Comparison of ENCODE assay signal across 23 mouse cellular contexts in the genomic region with DNA sequence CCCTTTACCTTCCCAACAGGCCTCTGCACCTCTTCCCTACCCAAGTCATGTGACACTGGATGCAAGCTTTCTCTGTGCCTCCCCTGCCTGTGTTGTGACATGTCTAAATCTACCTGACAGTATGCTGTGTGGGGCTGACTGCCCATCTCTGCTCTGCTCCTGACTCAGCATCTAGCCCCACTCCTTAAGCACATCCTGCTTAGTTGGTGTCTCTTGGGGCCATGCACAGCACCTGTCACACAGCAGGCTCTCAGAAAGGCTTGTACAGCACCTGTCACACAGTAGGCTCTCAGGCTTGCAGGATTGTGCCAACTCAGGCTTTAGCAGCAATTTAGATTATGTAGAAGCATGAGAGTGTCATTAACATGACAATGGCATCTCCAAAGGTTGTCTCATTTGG.
DNase-seq lines count a peak whose midpoint lies in the region; ATAC-seq and TF ChIP-seq lines count a peak whose summit lies in the region.
"Had no signal": no experiment of that assay in that cellular context is flagged by ENCODE, and none has a peak within 500 bp of the region (broad histone marks: within the 10 kb centered on the region; RNA-seq: fewer than 3 reads in every experiment).

No protein-coding gene starts in this region.

- no peaks in the 10 kb centered on the region for H3K27me3 ChIP-seq in forebrain, embryonic 16.5 days (replicated peaks; ENCODE audit: control insufficient read depth, insufficient read depth, low read length)
- H3K27me3 ChIP-seq in forebrain, embryonic 11.5 days (ENCODE audit: control insufficient read depth, insufficient read depth, low read length): no peaks in the 10 kb centered on the region
- H3K27me3 ChIP-seq in midbrain, embryonic 11.5 days (ENCODE audit: control insufficient read depth, insufficient read depth, low read length): no peaks in the 10 kb centered on the region
- H3K27me3 ChIP-seq in midbrain, postnatal 0 days (ENCODE audit: insufficient read depth, low read length): no peaks in the 10 kb centered on the region
- no peaks in the 10 kb centered on the region for H3K27me3 ChIP-seq in CH12.LX (replicated peaks)
- no peaks in the 10 kb centered on the region for H3K27me3 ChIP-seq in myocyte (ENCODE audit: control insufficient read depth, insufficient read depth, insufficient read length)
- H3K27me3 ChIP-seq: embryonic facial prominence, embryonic 13.5 days; forebrain, embryonic 13.5 days; hindbrain, embryonic 12.5 days had no signal

- H3K4me2 ChIP-seq in forebrain, embryonic 16.5 days (ENCODE audit: low read length): no peak overlapping the region
- H3K4me2 ChIP-seq in forebrain, embryonic 11.5 days (ENCODE audit: low read depth, low read length, severe bottlenecking): no peak overlapping the region
- H3K4me2 ChIP-seq in midbrain, embryonic 11.5 days: no peak overlapping the region
- H3K4me2 ChIP-seq in midbrain, postnatal 0 days (ENCODE audit: low read depth, low read length, poor library complexity, severe bottlenecking): no peak overlapping the region
- H3K4me2 ChIP-seq in CH12.LX (ENCODE audit: insufficient read depth, low read depth, poor library complexity, severe bottlenecking) (no peak overlapping the region), myocyte (ENCODE audit: low read depth) (no peak overlapping the region)
- H3K4me2 ChIP-seq: embryonic facial prominence, embryonic 13.5 days; forebrain, embryonic 13.5 days; hindbrain, embryonic 12.5 days had no signal

- peaks cover 2% of the 10 kb centered on the region; the same call in 1 of the 2 replicates for H3K4me1 ChIP-seq in forebrain, embryonic 16.5 days (replicated peaks; ENCODE audit: control insufficient read depth, insufficient read depth, low read length)
- H3K4me1 ChIP-seq in forebrain, embryonic 11.5 days (replicated peaks; ENCODE audit: control insufficient read depth, insufficient read depth, low read length): no peaks in the 10 kb centered on the region
- H3K4me1 ChIP-seq in midbrain, embryonic 11.5 days (ENCODE audit: control insufficient read depth, insufficient read depth, low read length): no peaks in the 10 kb centered on the region
- H3K4me1 ChIP-seq in midbrain, postnatal 0 days (ENCODE audit: insufficient read depth, low read length): no peaks in the 10 kb centered on the region
- H3K4me1 ChIP-seq in CH12.LX (ENCODE audit: control insufficient read depth in 1 of 2, insufficient read depth in 2 of 2): peaks cover 16 to 55% of the 10 kb centered on the region in 2 experiments

- no peak overlapping the region for H3K4me3 ChIP-seq in forebrain, embryonic 16.5 days (replicated peaks; ENCODE audit: low read length)
- no peak overlapping the region for H3K4me3 ChIP-seq in forebrain, embryonic 11.5 days (ENCODE audit: low read depth, low read length)
- H3K4me3 ChIP-seq in midbrain, embryonic 11.5 days (ENCODE audit: low read depth, low read length): no peak overlapping the region
- no peak overlapping the region for H3K4me3 ChIP-seq in midbrain, postnatal 0 days (ENCODE audit: low read depth, low read length)
- H3K4me3 ChIP-seq in CH12.LX (replicated peaks in 1 of 3; ENCODE audit: low read depth in 2 of 3, low read length in 2 of 3, poor library complexity in 1 of 3) (no peak overlapping the region), myocyte (no peak overlapping the region)
- H3K4me3 ChIP-seq: embryonic facial prominence, embryonic 13.5 days; forebrain, embryonic 13.5 days; heart, embryonic 10.5 days; hindbrain, embryonic 12.5 days had no signal

- H3K27ac ChIP-seq in forebrain, embryonic 16.5 days (ENCODE audit: low read length): no peak overlapping the region
- no peak overlapping the region for H3K27ac ChIP-seq in forebrain, embryonic 11.5 days (ENCODE audit: low read depth, low read length)
- H3K27ac ChIP-seq in midbrain, embryonic 11.5 days (ENCODE audit: low read depth, low read length): no peak overlapping the region
- H3K27ac ChIP-seq in midbrain, postnatal 0 days (ENCODE audit: low read depth, low read length): no peak overlapping the region
- no peak overlapping the region for H3K27ac ChIP-seq in CH12.LX (ENCODE audit: insufficient read depth, low read depth)
- H3K27ac ChIP-seq: embryonic facial prominence, embryonic 13.5 days; forebrain, embryonic 13.5 days; heart, embryonic 10.5 days; hindbrain, embryonic 12.5 days had no signal

- ATAC-seq in forebrain, embryonic 16.5 days: 0 out of 2 replicates have a peak, but pooled peaks have one; percentile 23
- no peak for ATAC-seq in forebrain, embryonic 11.5 days (replicated peaks; ENCODE audit: low FRiP score)
- ATAC-seq in midbrain, embryonic 11.5 days (ENCODE audit: low FRiP score): no peak
- ATAC-seq in midbrain, postnatal 0 days (ENCODE audit: low FRiP score): no peak
- ATAC-seq: CD4-positive, CD25-positive, alpha-beta regulatory T cell, adult 4 months; forebrain, embryonic 13.5 days; hindbrain, embryonic 16.5 days; inflammation-experienced regulatory T-cells, adult 6 months had no signal

- dilution Hi-C loops in CH12.LX (cut with MboI; ENCODE audit: extremely low pct_ligation_motif_present, extremely low pct_unique_long_range_greater_than_20kb, low sequenced_read_pairs): no loop called here

- no peaks in the 10 kb centered on the region for H3K36me3 ChIP-seq in forebrain, embryonic 16.5 days (ENCODE audit: control insufficient read depth, insufficient read depth)
- H3K36me3 ChIP-seq in forebrain, embryonic 11.5 days (ENCODE audit: control insufficient read depth, insufficient read depth, low read length): no peaks in the 10 kb centered on the region
- no peaks in the 10 kb centered on the region for H3K36me3 ChIP-seq in midbrain, embryonic 11.5 days (ENCODE audit: control insufficient read depth, insufficient read depth, low read length)
- no peaks in the 10 kb centered on the region for H3K36me3 ChIP-seq in midbrain, postnatal 0 days (ENCODE audit: insufficient read depth, low read length)
- H3K36me3 ChIP-seq in CH12.LX (replicated peaks in 1 of 2; ENCODE audit: control insufficient read depth in 1 of 2, insufficient read depth in 1 of 2, low read length in 1 of 2) (peaks cover 0 to 6% of the 10 kb centered on the region in 2 experiments), myocyte (ENCODE audit: control insufficient read depth, insufficient read depth) (no peaks in the 10 kb centered on the region)
- H3K36me3 ChIP-seq: embryonic facial prominence, embryonic 13.5 days; heart, embryonic 10.5 days; hindbrain, embryonic 12.5 days had no signal

- no peak overlapping the region for H3ac ChIP-seq in myocyte (ENCODE audit: control insufficient read depth, insufficient read length)

- no peak for TF ChIP-seq POLR2A in CH12.LX (IDR thresholded peaks at IDR 0.05; ENCODE audit: low read depth, low read length)
- TF ChIP-seq POLR2A in myocyte (IDR thresholded peaks at IDR 0.05; ENCODE audit: insufficient read length, low read depth): no peak

- H3K79me2 ChIP-seq in CH12.LX (replicated peaks; ENCODE audit: control insufficient read depth, extremely low read depth, insufficient read depth, poor library complexity, severe bottlenecking): no peaks in the 10 kb centered on the region
- H3K79me2 ChIP-seq in myocyte (ENCODE audit: control insufficient read depth, insufficient read depth): no peaks in the 10 kb centered on the region

- TF ChIP-seq RAD21 in CH12.LX (IDR thresholded peaks at IDR 0.05; ENCODE audit: low read depth, low read length): no peak

- no peaks in the 10 kb centered on the region for H3K9me3 ChIP-seq in forebrain, embryonic 16.5 days (ENCODE audit: control insufficient read depth, low read length)
- no peaks in the 10 kb centered on the region for H3K9me3 ChIP-seq in forebrain, embryonic 11.5 days (ENCODE audit: control insufficient read depth, low read length)
- H3K9me3 ChIP-seq in midbrain, embryonic 11.5 days (ENCODE audit: control insufficient read depth, low read length): no peaks in the 10 kb centered on the region
- H3K9me3 ChIP-seq in midbrain, postnatal 0 days (ENCODE audit: low read length): no peaks in the 10 kb centered on the region
- no peaks in the 10 kb centered on the region for H3K9me3 ChIP-seq in CH12.LX (replicated peaks; ENCODE audit: low read length)
- H3K9me3 ChIP-seq: embryonic facial prominence, embryonic 13.5 days; forebrain, embryonic 13.5 days; heart, embryonic 10.5 days; hindbrain, embryonic 12.5 days had no signal

- no peak for TF ChIP-seq EP300 in CH12.LX (IDR thresholded peaks at IDR 0.05; ENCODE audit: low read length)

- H3K9ac ChIP-seq in forebrain, embryonic 16.5 days (replicated peaks; ENCODE audit: low read depth, low read length): no peak overlapping the region
- no peak overlapping the region for H3K9ac ChIP-seq in forebrain, embryonic 11.5 days (ENCODE audit: low read length)
- H3K9ac ChIP-seq in midbrain, embryonic 11.5 days (ENCODE audit: low read length): no peak overlapping the region
- H3K9ac ChIP-seq in midbrain, postnatal 0 days (replicated peaks; ENCODE audit: low read length, poor library complexity, severe bottlenecking): no peak overlapping the region
- H3K9ac ChIP-seq in CH12.LX (ENCODE audit: insufficient read depth, low read depth): no peak overlapping the region
- H3K9ac ChIP-seq: embryonic facial prominence, embryonic 13.5 days; forebrain, embryonic 13.5 days; hindbrain, embryonic 12.5 days had no signal

- no peak for TF ChIP-seq CTCF in midbrain, postnatal 0 days (IDR thresholded peaks at IDR 0.05)
- TF ChIP-seq CTCF in CH12.LX (conservative IDR thresholded peaks at IDR 0.05 in 1 of 2, IDR thresholded peaks at IDR 0.05 in 1 of 2; ENCODE audit: low read depth in 2 of 2, low read length in 2 of 2): no peak

- in situ Hi-C loops in CH12.LX (cut with MboI; ENCODE audit: low pct_ligation_motif_present, low pct_unique_long_range_greater_than_20kb, low sequenced_read_pairs): no loop called here

- no peak for DNase-seq in forebrain, embryonic 11.5 days (ENCODE audit: low spot score)
- peak; percentile 81 for DNase-seq in midbrain, embryonic 11.5 days (ENCODE audit: low spot score, missing footprints)
- DNase-seq in midbrain, postnatal 0 days (ENCODE audit: low spot score): no peak
- DNase-seq in CH12.LX (ENCODE audit: extremely low read depth): no peak
- no peak for DNase-seq in adrenal gland, postnatal 36 days
- DNase-seq: adrenal gland, adult 8-10 months; B cell, adult 2 months; cerebellum, adult 11 months; cerebellum, adult 9-10 months; cerebellum, postnatal 25 days; gastrocnemius, postnatal 10 days; heart, adult 18-20 months; heart, postnatal 10 days; heart, postnatal 4 days had no signal

TF ChIP-seq in CH12.LX, 34 proteins besides CTCF, POLR2A, EP300 and RAD21 (continues in another document):
- no peak for TF ChIP-seq UBTF (IDR thresholded peaks at IDR 0.05; ENCODE audit: low read depth, low read length)
- TF ChIP-seq CHD1 (IDR thresholded peaks at IDR 0.05; ENCODE audit: low read depth, low read length): no peak
- TF ChIP-seq NELFE (IDR thresholded peaks at IDR 0.05; ENCODE audit: low read depth, low read length): no peak
- no peak for TF ChIP-seq JUND (conservative IDR thresholded peaks at IDR 0.05; ENCODE audit: low read depth, low read length)

TF ChIP-seq in myocyte, 11 proteins besides CTCF, POLR2A, EP300 and RAD21 (continues in another document):
- TF ChIP-seq MAX (IDR thresholded peaks at IDR 0.05; ENCODE audit: low read depth) (no peak), MYOD1 (IDR thresholded peaks at IDR 0.05; ENCODE audit: control insufficient read depth in 1 of 3, insufficient read length in 2 of 3, low read depth in 2 of 3) (peak in 2 of 3 experiments; percentile 61 to 74)
